Mouse (Mus musculus): ENCODE measurements around the gene Efl1.

- TF ChIP-seq CTCF (IDR thresholded peaks at IDR 0.05; ENCODE audit: borderline replicate concordance, insufficient read depth, low read depth, low read length): no peak
- TF ChIP-seq POLR2A (IDR thresholded peaks at IDR 0.05; ENCODE audit: borderline replicate concordance, insufficient read depth, low read length): no peak
Measured at GRCm38 (mm10) chr7:82802206-82802605, 153.8 kb downstream of the Efl1 start.
